Mouse (Mus musculus) MEL (cell line): Measurements from ENCODE around the gene Adat3. TPM values are rescaled to one million over a fixed set of nuclear protein-coding genes. Genes with fewer than 3 reads are reported as not detected.

Source experiments
- DNase-seq: peaks from one replicate; pipeline ENCODE4 v3.0.0; 2011; ENCODE audit warnings: low read depth, low spot score
- H3K27ac ChIP-seq: 2 replicates; pipeline ENCODE4 v1.5.1; 2012; ENCODE audit warnings: low read depth, mild to moderate bottlenecking, control low read depth, low read length, moderate library complexity; ENCODE audit not compliant: control insufficient read depth
- H3K27me3 ChIP-seq, 2 experiments: fragments of 150-350 bp in 1 of 2; sonication (generic) in 1 of 2; 2 replicates each; pipeline ENCODE4 v1.6.1; 2012; ENCODE audit warnings: low read length in 2 of 2, mild to moderate bottlenecking in 2 of 2, improper control_type of control experiment in 1 of 2, moderate library complexity in 1 of 2; ENCODE audit not compliant: insufficient read depth in 2 of 2, control insufficient read depth in 1 of 2
- H3K36me3 ChIP-seq, 2 experiments: 2 replicates each; pipeline ENCODE4 v1.6.1; 2012 to 2014; ENCODE audit warnings: low read length in 2 of 2, improper control_type of control experiment in 1 of 2, inconsistent platforms in 1 of 2, mild to moderate bottlenecking in 1 of 2; ENCODE audit not compliant: insufficient read depth in 2 of 2, control insufficient read depth in 1 of 2
- H3K4me1 ChIP-seq, 2 experiments: fragments of 150-350 bp in 1 of 2; sonication (generic) in 1 of 2; 2 replicates each; pipeline ENCODE4 v1.6.1; 2012; ENCODE audit warnings: low read length in 2 of 2, improper control_type of control experiment in 1 of 2, mild to moderate bottlenecking in 1 of 2; ENCODE audit not compliant: insufficient read depth in 2 of 2, control insufficient read depth in 1 of 2
- H3K4me3 ChIP-seq, 2 experiments: fragments of 150-350 bp in 1 of 2; sonication (generic) in 1 of 2; 2 replicates each; pipeline ENCODE4 v1.5.1; 2012; ENCODE audit warnings: low read depth in 2 of 2, low read length in 2 of 2, mild to moderate bottlenecking in 2 of 2, moderate library complexity in 2 of 2, control low read depth in 1 of 2, improper control_type of control experiment in 1 of 2; ENCODE audit not compliant: control insufficient read depth in 1 of 2, insufficient read depth in 1 of 2
- H3K79me2 ChIP-seq: 2 replicates; pipeline ENCODE4 v1.6.1; 2012; ENCODE audit warnings: mild to moderate bottlenecking, low read length, moderate library complexity; ENCODE audit not compliant: control insufficient read depth, poor library complexity, insufficient read depth
- H3K9ac ChIP-seq: 2 replicates; pipeline ENCODE4 v1.6.1; 2012; ENCODE audit warnings: low read depth, mild to moderate bottlenecking, control low read depth, low read length, moderate library complexity; ENCODE audit not compliant: control insufficient read depth, poor library complexity, severe bottlenecking
- H3K9me3 ChIP-seq: fragments of 150-350 bp; sonication (generic); replicated peaks from 2 replicates; pipeline ENCODE4 v1.6.1; 2012; ENCODE audit warnings: mild to moderate bottlenecking, low read length, improper control_type of control experiment, moderate library complexity; ENCODE audit not compliant: insufficient read depth
- BHLHE40 ChIP-seq: IDR thresholded peaks from 2 replicates; pipeline ENCODE4 v1.6.1; 2012; ENCODE audit warnings: low read depth, mild to moderate bottlenecking, inconsistent platforms, low read length, improper control_type of control experiment, borderline replicate concordance
- CHD1 ChIP-seq: IDR thresholded peaks from 2 replicates; pipeline ENCODE4 v1.6.1; 2012; ENCODE audit warnings: low read depth, mild to moderate bottlenecking, inconsistent platforms, low read length, improper control_type of control experiment
- CHD2 ChIP-seq: IDR thresholded peaks from 2 replicates; pipeline ENCODE4 v1.6.1; 2011; ENCODE audit warnings: low read length, improper control_type of control experiment
- CTCF ChIP-seq, 3 experiments: IDR thresholded peaks in 2 of 3; conservative IDR thresholded peaks in 1 of 3; 2 replicates each; pipeline ENCODE4 v1.5.1; 2011 to 2012; ENCODE audit warnings: low read length in 3 of 3, low read depth in 2 of 3, mild to moderate bottlenecking in 2 of 3, improper control_type of control experiment in 1 of 3, inconsistent platforms in 1 of 3, mixed read lengths in 1 of 3, moderate library complexity in 1 of 3; ENCODE audit not compliant: control insufficient read depth in 1 of 3, insufficient read depth in 1 of 3, poor library complexity in 1 of 3, severe bottlenecking in 1 of 3
- ELF1 ChIP-seq: IDR thresholded peaks from 2 replicates; pipeline ENCODE4 v1.6.1; 2014; ENCODE audit warnings: low read depth, mild to moderate bottlenecking, inconsistent platforms, low read length, improper control_type of control experiment, moderate library complexity
- EP300 ChIP-seq, 2 experiments: IDR thresholded peaks; 2 replicates each; pipeline ENCODE4 v1.6.1; 2011; ENCODE audit warnings: improper control_type of control experiment in 2 of 2, low read length in 2 of 2, low read depth in 1 of 2, mild to moderate bottlenecking in 1 of 2
- ETS1 ChIP-seq: IDR thresholded peaks from 2 replicates; pipeline ENCODE4 v1.6.1; 2012; ENCODE audit warnings: low read depth, mild to moderate bottlenecking, inconsistent platforms, low read length, improper control_type of control experiment, moderate library complexity
- GATA1 ChIP-seq: IDR thresholded peaks from 2 replicates; pipeline ENCODE4 v1.6.1; 2011; ENCODE audit warnings: low read depth, low read length, improper control_type of control experiment
- MAZ ChIP-seq: IDR thresholded peaks from 2 replicates; pipeline ENCODE4 v1.6.1; 2012; ENCODE audit warnings: low read depth, mild to moderate bottlenecking, inconsistent platforms, low read length, improper control_type of control experiment
- MXI1 ChIP-seq: IDR thresholded peaks from 2 replicates; pipeline ENCODE4 v1.6.1; 2011; ENCODE audit warnings: mild to moderate bottlenecking, low read depth, low read length, improper control_type of control experiment
- MYC ChIP-seq: IDR thresholded peaks from 2 replicates; pipeline ENCODE4 v1.6.1; 2011; ENCODE audit warnings: low read depth, mild to moderate bottlenecking, low read length, improper control_type of control experiment, moderate library complexity
- NELFE ChIP-seq: IDR thresholded peaks from 2 replicates; pipeline ENCODE4 v1.6.1; 2011; ENCODE audit warnings: low read depth, low read length, improper control_type of control experiment
- POLR2A ChIP-seq, 2 experiments: IDR thresholded peaks; 2 replicates each; pipeline ENCODE4 v1.6.1; 2011 to 2012; ENCODE audit warnings: low read length in 2 of 2, mild to moderate bottlenecking in 2 of 2, control low read depth in 1 of 2, improper control_type of control experiment in 1 of 2, low read depth in 1 of 2, moderate library complexity in 1 of 2; ENCODE audit not compliant: control insufficient read depth in 1 of 2, insufficient read depth in 1 of 2, poor library complexity in 1 of 2
- RAD21 ChIP-seq: IDR thresholded peaks from 2 replicates; pipeline ENCODE4 v1.6.1; 2011; ENCODE audit warnings: mild to moderate bottlenecking, low read depth, low read length, improper control_type of control experiment
- SMC3 ChIP-seq: IDR thresholded peaks from 2 replicates; pipeline ENCODE4 v1.6.1; 2011; ENCODE audit warnings: low read depth, low read length, improper control_type of control experiment
- TAL1 ChIP-seq: IDR thresholded peaks from 2 replicates; pipeline ENCODE4 v1.6.1; 2012; ENCODE audit warnings: mild to moderate bottlenecking, inconsistent platforms, low read length, moderate library complexity, mixed read lengths
- TBP ChIP-seq: IDR thresholded peaks from 2 replicates; pipeline ENCODE4 v1.8.0; 2011; ENCODE audit warnings: low read depth, low read length, improper control_type of control experiment
- USF1 ChIP-seq: IDR thresholded peaks from 2 replicates; pipeline ENCODE4 v1.6.1; 2014; ENCODE audit warnings: low read depth, mild to moderate bottlenecking, inconsistent platforms, low read length, improper control_type of control experiment, moderate library complexity
- USF2 ChIP-seq, 2 experiments: IDR thresholded peaks; 2 replicates each; pipeline ENCODE4 v1.6.1; 2011 to 2012; ENCODE audit warnings: improper control_type of control experiment in 2 of 2, low read length in 2 of 2, borderline replicate concordance in 1 of 2, inconsistent platforms in 1 of 2, low read depth in 1 of 2, mild to moderate bottlenecking in 1 of 2; ENCODE audit not compliant: insufficient read depth in 1 of 2
- ZC3H11A ChIP-seq: IDR thresholded peaks from 2 replicates; pipeline ENCODE4 v1.6.1; 2012; ENCODE audit warnings: low read depth, mild to moderate bottlenecking, inconsistent platforms, low read length, improper control_type of control experiment
- ZKSCAN1 ChIP-seq: IDR thresholded peaks from 2 replicates; pipeline ENCODE4 v1.6.1; 2012; ENCODE audit warnings: low read depth, mild to moderate bottlenecking, inconsistent platforms, low read length, improper control_type of control experiment, moderate library complexity
- ZMIZ1 ChIP-seq: IDR thresholded peaks from 2 replicates; pipeline ENCODE4 v1.6.1; 2012; ENCODE audit warnings: low read depth, mild to moderate bottlenecking, inconsistent platforms, low read length, improper control_type of control experiment, moderate library complexity
- polyA plus RNA-seq, 2 experiments: library from polyadenylated mRNA; stranded (reverse) in 1 of 2; unstranded in 1 of 2; fragments of >175 nt in 1 of 2; fragments of >200 nt in 1 of 2; gene quantifications; 2 replicates each; pipeline versions ENCODE4 v1.2.1 to v1.2.4; 2012; ENCODE audit warnings: low replicate concordance in 2 of 2, low read depth in 1 of 2; ENCODE audit not compliant: insufficient read length in 2 of 2, insufficient read depth in 1 of 2, missing spikeins in 1 of 2
- total RNA-seq: library from RNA; depleted of rRNA; stranded (reverse); fragments of 300-350 nt; gene quantifications from 2 replicates; pipeline ENCODE4 v1.2.3, GENCODE M21; 2012

The Adat3 gene
- total and polyA plus RNA-seq, 3 experiments: 7.4 to 7.7 TPM; not detected in 1

DNA sequence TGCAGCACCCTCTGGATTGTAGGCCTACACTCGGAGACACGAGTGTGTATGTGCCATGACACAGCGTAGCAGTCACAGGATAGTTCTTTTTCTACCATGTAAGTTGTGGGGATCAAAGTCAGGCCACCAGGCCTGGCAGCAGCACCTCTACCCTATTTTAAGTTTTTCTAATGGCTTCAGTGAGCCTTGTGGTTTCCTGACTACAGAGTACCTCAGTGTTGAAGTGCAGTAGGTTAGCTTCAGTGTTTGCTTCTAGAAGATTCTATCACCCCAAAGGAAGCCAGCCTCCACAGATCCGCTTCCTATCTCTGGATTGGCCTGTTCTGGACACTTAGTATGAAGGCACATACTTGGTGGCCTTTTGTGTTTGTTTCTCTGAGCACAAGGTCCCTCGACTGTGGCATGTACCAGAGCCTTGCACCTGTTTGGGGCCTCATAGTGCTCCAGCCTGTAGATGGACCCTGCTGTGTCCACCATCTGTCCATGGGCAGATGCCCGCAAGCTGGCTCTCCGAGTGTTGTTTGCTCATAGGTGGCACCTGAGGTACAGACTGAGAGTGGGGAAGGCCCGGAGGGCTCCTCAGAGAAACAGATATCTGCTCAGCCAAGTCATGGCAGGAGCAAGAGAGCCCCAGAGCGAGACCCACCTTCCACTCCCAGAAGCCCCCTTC, 7.6 kb downstream of the Adat3 start (continued):
- TF ChIP-seq ZKSCAN1: no peak

GRCm38 (mm10) chr10:80611024-80611423, 8.3 kb downstream of the Adat3 start:
- peak; percentile 46 for TF ChIP-seq RAD21
- TF ChIP-seq ZC3H11A: peak; percentile 33
- no peak for TF ChIP-seq GATA1
- TF ChIP-seq SMC3: peak; percentile 68
- no peak for TF ChIP-seq POLR2A (IDR thresholded peaks at IDR 0.05; ENCODE audit: control insufficient read depth in 1 of 2, insufficient read depth in 1 of 2, low read depth in 1 of 2, low read length in 2 of 2, poor library complexity in 1 of 2)
- no peak for TF ChIP-seq ZMIZ1
- peak; percentile 78 to 98 (median 90) for TF ChIP-seq CTCF (IDR thresholded peaks at IDR 0.05 in 2 of 3, conservative IDR thresholded peaks at IDR 0.05 in 1 of 3; ENCODE audit: control insufficient read depth in 1 of 3, insufficient read depth in 1 of 3, low read depth in 2 of 3, low read length in 3 of 3, poor library complexity in 1 of 3, severe bottlenecking in 1 of 3)

DNA sequence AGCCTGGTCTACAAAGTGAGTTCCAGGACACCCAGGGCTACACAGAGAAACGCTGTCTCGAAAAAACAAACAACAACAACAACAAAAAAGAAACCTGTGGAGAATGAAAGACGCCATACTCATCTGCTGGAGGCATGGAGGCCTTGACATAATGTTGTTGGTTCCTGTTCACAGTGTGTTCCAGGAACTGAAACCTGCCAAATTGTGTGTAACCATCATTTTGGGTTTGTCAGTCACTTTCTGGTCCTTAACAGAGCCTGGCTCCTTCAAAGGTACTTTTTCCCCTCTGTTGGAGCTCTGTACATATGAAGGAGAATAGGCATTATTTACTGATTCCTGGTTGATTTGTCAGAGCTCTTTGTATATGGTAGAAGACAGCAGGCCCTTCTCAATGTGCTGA, 9.2 kb downstream of the Adat3 start:
- Histone ChIP-seq H3K27me3 (no peaks in the 10 kb centered on the region), H3K9me3 (no peaks in the 10 kb centered on the region), H3K27ac (no peak overlapping the region), H3K4me1 (no peaks in the 10 kb centered on the region), H3K4me3 (no peak overlapping the region), H3K79me2 (peaks cover 4% of the 10 kb centered on the region), H3K9ac (no peak overlapping the region), H3K36me3 (peaks cover 0 to 4% of the 10 kb centered on the region in 2 experiments; a peak in 1 of 4 replicates)
- TF ChIP-seq MAZ (no peak), ELF1 (no peak), NELFE (no peak), MXI1 (no peak), USF2 (IDR thresholded peaks at IDR 0.05; ENCODE audit: borderline replicate concordance in 1 of 2, insufficient read depth in 1 of 2, low read depth in 1 of 2, low read length in 2 of 2) (no peak), MYC (no peak), CTCF (IDR thresholded peaks at IDR 0.05 in 2 of 3, conservative IDR thresholded peaks at IDR 0.05 in 1 of 3; ENCODE audit: control insufficient read depth in 1 of 3, insufficient read depth in 1 of 3, low read depth in 2 of 3, low read length in 3 of 3, poor library complexity in 1 of 3, severe bottlenecking in 1 of 3) (no peak), BHLHE40 (no peak), RAD21 (no peak), TBP (no peak), GATA1 (no peak), CHD2 (no peak), TAL1 (no peak), ETS1 (no peak), USF1 (no peak), EP300 (IDR thresholded peaks at IDR 0.05; ENCODE audit: low read depth in 1 of 2, low read length in 2 of 2) (no peak), CHD1 (no peak), SMC3 (no peak)
- no peak for DNase-seq

More at GRCm38 (mm10) chr10:80611024-80611423, 8.3 kb downstream of the Adat3 start:
- peak; percentile 62 for DNase-seq
- Histone ChIP-seq H3K27ac (no peak overlapping the region), H3K36me3 (peaks cover 0 to 4% of the 10 kb centered on the region in 2 experiments; a peak in 1 of 4 replicates), H3K4me3 (no peak overlapping the region), H3K79me2 (peaks cover 9% of the 10 kb centered on the region), H3K4me1 (no peaks in the 10 kb centered on the region), H3K9me3 (no peaks in the 10 kb centered on the region), H3K9ac (no peak overlapping the region), H3K27me3 (no peaks in the 10 kb centered on the region)
